Mouse (Mus musculus) hindbrain, embryonic 11.5 days (tissue): ENCODE results near the gene 4931428F04Rik. TPM values are rescaled to one million over a fixed set of nuclear protein-coding genes. Genes with fewer than 3 reads are reported as not detected.
A peak's percentile ranks its signal among the peaks of the same experiment; 100 is the strongest.

ENCODE experiments used
- ATAC-seq: fragments of 200-750 bp; cut with Nextera tagmentation; 2 replicates; pipeline ENCODE4 v1.8.0; 2017; ENCODE audit warnings: mild to moderate bottlenecking, moderate TSS enrichment, moderate library complexity; ENCODE audit not compliant: low FRiP score
- DNase-seq: peaks from one replicate; pipeline ENCODE4 v3.0.0-alpha.2; 2015; ENCODE audit warnings: low spot score
- H3K27ac ChIP-seq: fragments of 300-500 bp; sonication (generic); 2 replicates; pipeline ENCODE4 v1.5.1; 2014; ENCODE audit warnings: mild to moderate bottlenecking, low read depth, low read length
- H3K27me3 ChIP-seq: fragments of 300-500 bp; sonication (generic); 2 replicates; pipeline ENCODE4 v1.6.1; 2014; ENCODE audit warnings: mild to moderate bottlenecking, low read length, moderate library complexity, mixed read lengths; ENCODE audit not compliant: control insufficient read depth, insufficient read depth
- H3K36me3 ChIP-seq: fragments of 300-500 bp; sonication (generic); 2 replicates; pipeline ENCODE4 v1.6.1; 2014; ENCODE audit warnings: mild to moderate bottlenecking, low read length, moderate library complexity, mixed read lengths; ENCODE audit not compliant: control insufficient read depth, insufficient read depth
- H3K4me1 ChIP-seq: fragments of 300-500 bp; sonication (generic); replicated peaks from 2 replicates; pipeline ENCODE4 v1.6.1; 2014; ENCODE audit warnings: low read length, mixed read lengths; ENCODE audit not compliant: control insufficient read depth, insufficient read depth
- H3K4me2 ChIP-seq: fragments of 300-500 bp; sonication (generic); replicated peaks from 2 replicates; pipeline ENCODE4 v1.6.1; 2014; ENCODE audit warnings: mild to moderate bottlenecking, low read depth, low read length
- H3K4me3 ChIP-seq: fragments of 300-500 bp; sonication (generic); 2 replicates; pipeline ENCODE4 v1.5.1; 2014; ENCODE audit warnings: low read depth, low read length
- H3K9ac ChIP-seq: fragments of 300-500 bp; sonication (generic); 2 replicates; pipeline ENCODE4 v1.6.1; 2014; ENCODE audit warnings: low read depth, low read length
- H3K9me3 ChIP-seq: fragments of 300-500 bp; sonication (generic); 2 replicates; pipeline ENCODE4 v1.6.1; 2016; ENCODE audit warnings: low read length; ENCODE audit not compliant: control insufficient read depth
- WGBS: fragments of 180-500 bp; shearing (Covaris S2); extraction: QIAGEN DNeasy Blood & Tissue Kit; methylation state at CpG from one replicate; pipeline ENCODE4 v1.1.7; 2014; 5-methylcytosine and 5-hydroxymethylcytosine counted together
- polyA plus RNA-seq: library from polyadenylated mRNA; unstranded; fragments of >200 nt; fragmentation: Nextera tagmentation; extraction: Ambion mirVana; gene quantifications from 2 replicates; pipeline ENCODE4 v1.2.1, GENCODE M21; 2014

The 4931428F04Rik gene
- polyA plus RNA-seq, 1 experiment from 2014 or later = 31.7 TPM

- Histone ChIP-seq H3K9ac (no peak overlapping the region), H3K4me3 (no peak overlapping the region), H3K27ac (no peak overlapping the region), H3K9me3 (no peaks in the 10 kb centered on the region), H3K36me3 (no peaks in the 10 kb centered on the region), H3K4me2 (no peak overlapping the region), H3K4me1 (peaks cover 13% of the 10 kb centered on the region; the same call in 1 of the 2 replicates), H3K27me3 (peaks cover 88% of the 10 kb centered on the region)
- ATAC-seq (no peak), DNase-seq (no peak)
- 12% methylated on average over 11 of the region's 11 CpGs for WGBS
These were observed 14.3 kb downstream of the 4931428F04Rik start for GRCm38 (mm10) chr8:105275387-105275786.

- no peaks in the 10 kb centered on the region for H3K36me3 ChIP-seq
- no peak overlapping the region for H3K9ac ChIP-seq
- peaks cover 14% of the 10 kb centered on the region for H3K4me1 ChIP-seq
- no peak for ATAC-seq
- no peak overlapping the region for H3K4me2 ChIP-seq
- WGBS = 3% methylated on average over 11 of the region's 11 CpGs
- H3K27me3 ChIP-seq = peaks cover 93% of the 10 kb centered on the region
- peak; percentile 36 for DNase-seq
- H3K4me3 ChIP-seq = no peak overlapping the region
- no peak overlapping the region for H3K27ac ChIP-seq
- H3K9me3 ChIP-seq = no peaks in the 10 kb centered on the region
These were observed 18.8 kb downstream of the 4931428F04Rik start for GRCm38 (mm10) chr8:105270916-105271186.

GRCm38 (mm10) chr8:105270101-105270915 lies 19.4 kb downstream of the 4931428F04Rik start:
- Histone ChIP-seq H3K27me3 (peaks cover 92% of the 10 kb centered on the region), H3K36me3 (no peaks in the 10 kb centered on the region), H3K9ac (no peak overlapping the region), H3K4me1 (peaks cover 13% of the 10 kb centered on the region; the same call in 1 of the 2 replicates), H3K4me2 (peak overlapping the region; percentile 76), H3K4me3 (peak overlapping the region; percentile 39), H3K27ac (no peak overlapping the region), H3K9me3 (no peaks in the 10 kb centered on the region)
- DNase-seq (peak; percentile 46), ATAC-seq (no peak)
- WGBS = 2% methylated on average over 39 of the region's 39 CpGs

GRCm38 (mm10) chr8:105269461-105269947 lies 20.2 kb downstream of the 4931428F04Rik start, which contains the start of gene Hsf4:
Gene Hsf4 (plus strand): TSS chr8:105269801.
- ATAC-seq = no peak
- no peaks in the 10 kb centered on the region for H3K9me3 ChIP-seq
- peaks cover 13% of the 10 kb centered on the region; the same call in 1 of the 2 replicates for H3K4me1 ChIP-seq
- DNase-seq = peak; percentile 59
- peaks cover 91% of the 10 kb centered on the region for H3K27me3 ChIP-seq
- 0% methylated on average over 38 of the region's 42 CpGs for WGBS
- no peak within 1 kb of the TSS for H3K27ac ChIP-seq
- H3K4me2 ChIP-seq = peak within 1 kb of the TSS; percentile 76
- H3K36me3 ChIP-seq = no peaks in the 10 kb centered on the region
- H3K9ac ChIP-seq = peak within 1 kb of the TSS; percentile 42; the same call in 1 of the 2 replicates
- H3K4me3 ChIP-seq = peak within 1 kb of the TSS; percentile 39

GRCm38 (mm10) chr8:105269075-105269458 lies 20.6 kb downstream of the 4931428F04Rik start:
- Histone ChIP-seq H3K9me3 (no peaks in the 10 kb centered on the region), H3K36me3 (no peaks in the 10 kb centered on the region), H3K9ac (peak overlapping the region; percentile 42; the same call in 1 of the 2 replicates), H3K4me3 (peak overlapping the region; percentile 39), H3K4me2 (peak overlapping the region; percentile 76), H3K27ac (no peak overlapping the region), H3K4me1 (peaks cover 13% of the 10 kb centered on the region; the same call in 1 of the 2 replicates), H3K27me3 (peaks cover 93% of the 10 kb centered on the region)
- WGBS = 0% methylated on average over 10 of the region's 10 CpGs
- ATAC-seq = peak; percentile 21
- no peak for DNase-seq

GRCm38 (mm10) chr8:105268342-105269074 lies 21.2 kb downstream of the 4931428F04Rik start:
- peak; percentile 78 for ATAC-seq
- Histone ChIP-seq H3K4me2 (peak overlapping the region; percentile 76), H3K27ac (no peak overlapping the region), H3K9me3 (no peaks in the 10 kb centered on the region), H3K4me1 (peaks cover 13% of the 10 kb centered on the region; the same call in 1 of the 2 replicates), H3K4me3 (peak overlapping the region; percentile 39), H3K9ac (peak overlapping the region; percentile 42; the same call in 1 of the 2 replicates), H3K36me3 (no peaks in the 10 kb centered on the region), H3K27me3 (peaks cover 92% of the 10 kb centered on the region)
- WGBS = under 1% methylated on average over 65 of the region's 65 CpGs
- peak; percentile 86 for DNase-seq

GRCm38 (mm10) chr8:105266775-105267174 lies 22.9 kb downstream of the 4931428F04Rik start:
- H3K27ac ChIP-seq = no peak overlapping the region
- WGBS = 7% methylated on average over 13 of the region's 13 CpGs
- peaks cover 13% of the 10 kb centered on the region; the same call in 1 of the 2 replicates for H3K4me1 ChIP-seq
- H3K36me3 ChIP-seq = no peaks in the 10 kb centered on the region
- H3K27me3 ChIP-seq = peaks cover 87% of the 10 kb centered on the region
- no peaks in the 10 kb centered on the region for H3K9me3 ChIP-seq
- H3K4me2 ChIP-seq = no peak overlapping the region
- no peak overlapping the region for H3K9ac ChIP-seq
- DNase-seq = no peak
- ATAC-seq = no peak
- no peak overlapping the region for H3K4me3 ChIP-seq

GRCm38 (mm10) chr8:105265128-105265527 lies 24.5 kb downstream of the 4931428F04Rik start:
- H3K9me3 ChIP-seq = no peaks in the 10 kb centered on the region
- H3K27me3 ChIP-seq = peaks cover 81% of the 10 kb centered on the region
- H3K4me1 ChIP-seq = peaks cover 8% of the 10 kb centered on the region; the same call in 1 of the 2 replicates
- 15% methylated on average over 10 of the region's 10 CpGs for WGBS
- H3K27ac ChIP-seq = no peak overlapping the region
- no peak overlapping the region for H3K9ac ChIP-seq
- 0 out of 2 replicates have a peak overlapping the region, but pooled peaks have one; percentile 81 for H3K4me2 ChIP-seq
- H3K36me3 ChIP-seq = no peaks in the 10 kb centered on the region
- ATAC-seq (no peak), DNase-seq (peak; percentile 23)
- peak overlapping the region; percentile 60; the same call in 1 of the 2 replicates for H3K4me3 ChIP-seq
